15 mouse cellular contexts compared by ENCODE assay signal in genomic region chr13:15677106-15677760, GRCm38 (mm10).
DNase-seq lines count a peak whose midpoint lies in the region; ATAC-seq and TF ChIP-seq lines count a peak whose summit lies in the region.
"Had no signal": no experiment of that assay in that cellular context is flagged by ENCODE, and none has a peak within 500 bp of the region (broad histone marks: within the 10 kb centered on the region; RNA-seq: fewer than 3 reads in every experiment).

No protein-coding gene starts in this region.

- no peak overlapping the region for H3K9ac ChIP-seq in kidney, embryonic 16.5 days (replicated peaks; ENCODE audit: low read length)
- H3K9ac ChIP-seq in hindbrain, postnatal 0 days (replicated peaks; ENCODE audit: low read length) = no peak overlapping the region
- H3K9ac ChIP-seq: midbrain, embryonic 12.5 days had no signal

- no peaks in the 10 kb centered on the region for H3K36me3 ChIP-seq in kidney, adult 2 months (ENCODE audit: control insufficient read depth, insufficient read depth, low read length)
- H3K36me3 ChIP-seq in kidney, embryonic 16.5 days (ENCODE audit: insufficient read depth, low read length) = 0 out of 2 replicates have a peak, but pooled peaks cover 3% of the 10 kb centered on the region
- H3K36me3 ChIP-seq in hindbrain, postnatal 0 days (ENCODE audit: insufficient read depth, low read length) = no peaks in the 10 kb centered on the region
- H3K36me3 ChIP-seq: midbrain, embryonic 12.5 days had no signal

- TF ChIP-seq CTCF in kidney, adult 2 months (conservative IDR thresholded peaks at IDR 0.05; ENCODE audit: insufficient read depth, insufficient read length, low read depth, low read length) = no peak
- TF ChIP-seq CTCF in hindbrain, postnatal 0 days (IDR thresholded peaks at IDR 0.05; ENCODE audit: low read depth) = no peak

- no peak overlapping the region for H3K4me3 ChIP-seq in kidney, adult 2 months (ENCODE audit: insufficient read depth, low read depth, low read length)
- H3K4me3 ChIP-seq in kidney, embryonic 16.5 days (ENCODE audit: low read length) = no peak overlapping the region
- H3K4me3 ChIP-seq in hindbrain, postnatal 0 days (ENCODE audit: low read length) = no peak overlapping the region
- H3K4me3 ChIP-seq: midbrain, embryonic 12.5 days had no signal

- no peak overlapping the region for H3K4me2 ChIP-seq in kidney, embryonic 16.5 days (replicated peaks; ENCODE audit: low read depth, low read length)
- no peak overlapping the region for H3K4me2 ChIP-seq in hindbrain, postnatal 0 days (ENCODE audit: low read depth, low read length)
- H3K4me2 ChIP-seq: midbrain, embryonic 12.5 days had no signal

- no peak for TF ChIP-seq POLR2A in kidney, adult 2 months (IDR thresholded peaks at IDR 0.05; ENCODE audit: low read depth, low read length)

- H3K27ac ChIP-seq in kidney, adult 2 months (ENCODE audit: insufficient read depth, low read depth, low read length) = no peak overlapping the region
- no peak overlapping the region for H3K27ac ChIP-seq in kidney, embryonic 16.5 days (ENCODE audit: low read length)
- no peak overlapping the region for H3K27ac ChIP-seq in hindbrain, postnatal 0 days
- H3K27ac ChIP-seq: midbrain, embryonic 12.5 days had no signal

- WGBS in kidney, adult 2 months = 90% methylated on average over 4 of the region's 4 CpGs
- WGBS in kidney, embryonic 16.5 days = 94% methylated on average over 4 of the region's 4 CpGs
- 80% methylated on average over 4 of the region's 4 CpGs for WGBS in hindbrain, postnatal 0 days

- no peak for ATAC-seq in kidney, embryonic 16.5 days (ENCODE audit: low FRiP score, low TSS enrichment)
- 0 out of 2 replicates have a peak, but pooled peaks have one; percentile 4 for ATAC-seq in hindbrain, postnatal 0 days

- no peaks in the 10 kb centered on the region for H3K4me1 ChIP-seq in kidney, adult 2 months (ENCODE audit: control insufficient read depth, insufficient read depth, low read length)
- H3K4me1 ChIP-seq in kidney, embryonic 16.5 days (ENCODE audit: insufficient read depth, low read length) = no peaks in the 10 kb centered on the region
- no peaks in the 10 kb centered on the region for H3K4me1 ChIP-seq in hindbrain, postnatal 0 days (ENCODE audit: insufficient read depth, low read length)
- H3K4me1 ChIP-seq: midbrain, embryonic 12.5 days had no signal

- no peaks in the 10 kb centered on the region for H3K27me3 ChIP-seq in kidney, adult 2 months (replicated peaks; ENCODE audit: control insufficient read depth, insufficient read depth, low read length)
- H3K27me3 ChIP-seq in kidney, embryonic 16.5 days (ENCODE audit: insufficient read depth, low read length) = no peaks in the 10 kb centered on the region
- no peaks in the 10 kb centered on the region for H3K27me3 ChIP-seq in hindbrain, postnatal 0 days (ENCODE audit: insufficient read depth, low read length)
- H3K27me3 ChIP-seq: midbrain, embryonic 12.5 days had no signal

- no peaks in the 10 kb centered on the region for H3K9me3 ChIP-seq in kidney, embryonic 16.5 days (ENCODE audit: low read length)
- H3K9me3 ChIP-seq in hindbrain, postnatal 0 days (ENCODE audit: low read length) = no peaks in the 10 kb centered on the region
- H3K9me3 ChIP-seq: midbrain, embryonic 12.5 days had no signal

- DNase-seq in kidney, adult 2 months = peak; percentile 28
- DNase-seq in right cerebral cortex, postnatal 10 days (ENCODE audit: low spot score in 2 of 2) = peak; percentile 24 to 27
- DNase-seq in right cerebral cortex, postnatal 4 days = no peak
- peak; percentile 19 for DNase-seq in hindbrain, postnatal 0 days (ENCODE audit: low spot score)
- no peak for DNase-seq in adipocyte (ENCODE audit: low spot score)
- DNase-seq in adrenal gland, adult 18-20 months (ENCODE audit: low spot score in 2 of 2) = no peak
- DNase-seq: cerebellum, postnatal 25 days; gastrocnemius, postnatal 10 days; heart, postnatal 10 days; kidney, adult 18-20 months; liver; lung, adult 18-20 months; lung, postnatal 36 days had no signal

Comparison
In these comparisons a context has a peak if more than half of its experiments do, and no peak if none do; other contexts are left out.
1. DNase-seq: peak in kidney, adult 2 months (single experiment), right cerebral cortex, postnatal 10 days (2 of 2) and hindbrain, postnatal 0 days (single experiment); none in right cerebral cortex, postnatal 4 days (single experiment), adipocyte (single experiment) and adrenal gland, adult 18-20 months (0 of 2).